Mouse (Mus musculus) forebrain, embryonic 10.5 days (tissue): ENCODE data around the gene Hrasls. TPM values are rescaled to one million over a fixed set of nuclear protein-coding genes. Genes with fewer than 3 reads are reported as not detected.

Source experiments
- DNase-seq: peaks from one replicate; pipeline ENCODE4 v3.0.0-alpha.2; 2017; ENCODE audit warnings: low spot score; ENCODE audit errors: extremely low spot score
- H3K27ac ChIP-seq: fragments of 300-500 bp; sonication (generic); 2 replicates; pipeline ENCODE4 v1.5.1; 2016; ENCODE audit warnings: mild to moderate bottlenecking
- H3K27me3 ChIP-seq: fragments of 300-500 bp; sonication (generic); 2 replicates; pipeline ENCODE4 v1.6.1; 2016; ENCODE audit warnings: mild to moderate bottlenecking; ENCODE audit not compliant: poor library complexity, severe bottlenecking
- H3K36me3 ChIP-seq: fragments of 300-500 bp; sonication (generic); replicated peaks from 2 replicates; pipeline ENCODE4 v1.6.1; 2016; ENCODE audit warnings: mild to moderate bottlenecking, moderate library complexity
- H3K4me1 ChIP-seq: fragments of 300-500 bp; sonication (generic); 2 replicates; pipeline ENCODE4 v1.6.1; 2016
- H3K4me3 ChIP-seq: fragments of 300-500 bp; sonication (generic); 2 replicates; pipeline ENCODE4 v1.5.1; 2016; ENCODE audit warnings: mild to moderate bottlenecking, moderate library complexity
- H3K9me3 ChIP-seq: fragments of 300-500 bp; sonication (generic); 2 replicates; pipeline ENCODE4 v1.6.1; 2016; ENCODE audit warnings: mild to moderate bottlenecking, moderate library complexity
- WGBS: fragments of 180-500 bp; shearing (Covaris S2); methylation state at CpG from one replicate; pipeline ENCODE4 v1.1.7; 2016; 5-methylcytosine and 5-hydroxymethylcytosine counted together
- polyA plus RNA-seq: library from polyadenylated mRNA; unstranded; fragments of >200 nt; fragmentation: Nextera tagmentation; extraction: Ambion mirVana; gene quantifications from 2 replicates; pipeline ENCODE4 v1.2.1, GENCODE M21; 2016

Gene Hrasls
- polyA plus RNA-seq, 1 experiment from 2014 or later: 1.4 TPM

GRCm38 (mm10) chr16:29208841-29209240, 654 bp upstream of the Hrasls start:
- H3K4me1 ChIP-seq: peaks cover 10% of the 10 kb centered on the region
- no peaks in the 10 kb centered on the region for H3K36me3 ChIP-seq
- 80% methylated on average over 7 of the region's 7 CpGs for WGBS
- no peak overlapping the region for H3K4me3 ChIP-seq
- no peaks in the 10 kb centered on the region for H3K9me3 ChIP-seq
- no peak for DNase-seq
- peaks cover 42% of the 10 kb centered on the region for H3K27me3 ChIP-seq
- H3K27ac ChIP-seq: no peak overlapping the region

DNA sequence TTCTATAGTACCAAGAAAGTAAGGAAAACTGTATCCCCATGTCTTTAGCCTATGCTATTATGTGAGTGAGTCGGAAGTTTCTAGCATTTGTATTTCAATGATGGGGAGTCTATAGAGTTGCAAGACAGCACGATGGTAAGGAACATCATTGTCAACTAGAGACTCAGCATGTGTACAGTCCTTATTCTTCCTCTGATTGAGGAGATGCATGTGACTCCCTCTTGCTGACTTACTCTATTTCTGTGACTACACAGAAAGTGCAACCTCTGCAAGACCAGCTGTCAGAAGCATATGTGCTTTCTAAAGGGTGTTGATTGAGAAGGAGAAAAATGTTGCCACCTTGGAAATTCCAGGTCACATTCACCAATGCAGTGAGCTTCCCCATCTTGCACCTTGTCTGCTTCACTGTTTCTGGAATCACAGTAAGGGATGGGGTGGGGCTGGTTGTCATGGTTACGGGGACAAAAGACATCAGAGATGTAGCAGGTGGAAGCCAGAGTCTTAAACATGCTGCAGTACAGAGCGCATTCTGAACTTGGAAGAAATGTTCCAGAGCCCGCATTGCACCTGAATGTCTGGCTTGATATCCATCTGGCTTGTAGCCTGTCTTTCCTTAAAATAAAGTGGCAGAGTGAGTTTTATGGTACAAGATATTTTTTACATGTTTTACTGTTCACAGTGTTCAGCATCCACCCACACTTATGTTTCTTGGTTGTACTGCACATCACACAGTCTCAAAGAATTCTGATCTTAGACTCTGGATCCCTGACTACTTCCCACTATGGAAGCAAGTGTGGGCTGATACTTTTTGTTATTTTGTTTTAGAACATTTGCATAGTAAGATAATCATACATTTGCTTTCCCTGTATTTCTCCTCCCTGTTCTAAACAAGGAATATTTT, 7.2 kb downstream of the Hrasls start:
- H3K36me3 ChIP-seq: no peaks in the 10 kb centered on the region
- H3K9me3 ChIP-seq: no peaks in the 10 kb centered on the region
- WGBS: 83% methylated on average over 5 of the region's 5 CpGs
- DNase-seq: no peak
- H3K4me1 ChIP-seq: peaks cover 5% of the 10 kb centered on the region; the same call in 1 of the 2 replicates
- H3K4me3 ChIP-seq: no peak overlapping the region
- peaks cover 2% of the 10 kb centered on the region for H3K27me3 ChIP-seq
- no peak overlapping the region for H3K27ac ChIP-seq

GRCm38 (mm10) chr16:29235951-29236350, 26.5 kb downstream of the Hrasls start:
- no peaks in the 10 kb centered on the region for H3K4me1 ChIP-seq
- H3K27me3 ChIP-seq: no peaks in the 10 kb centered on the region

DNA sequence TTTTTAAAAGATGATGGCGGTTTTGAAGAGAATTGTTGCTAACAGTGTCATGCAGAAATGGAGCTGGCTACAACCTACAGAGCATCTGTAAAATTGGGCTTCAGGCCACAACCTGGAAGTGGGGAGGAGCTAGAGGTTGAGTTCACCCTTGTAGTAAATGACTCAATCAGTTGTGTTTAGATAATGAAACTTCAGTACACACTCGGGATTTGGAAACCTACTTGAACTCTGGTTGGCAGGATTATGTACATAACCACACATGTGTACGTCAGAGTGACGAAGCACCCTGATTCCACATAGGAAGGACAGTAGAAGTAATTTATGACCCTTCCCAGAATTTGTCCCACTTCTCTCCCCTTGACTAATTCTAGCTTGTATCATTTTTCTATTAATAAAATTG, 44.8 kb downstream of the Hrasls start:
- no peak for DNase-seq
- no peak overlapping the region for H3K27ac ChIP-seq
- 91% methylated on average over 4 of the region's 4 CpGs for WGBS
- H3K27me3 ChIP-seq: no peaks in the 10 kb centered on the region
- H3K9me3 ChIP-seq: no peaks in the 10 kb centered on the region; the same call in 1 of the 2 replicates
- H3K4me1 ChIP-seq: no peaks in the 10 kb centered on the region
- no peaks in the 10 kb centered on the region for H3K36me3 ChIP-seq
- no peak overlapping the region for H3K4me3 ChIP-seq

More at GRCm38 (mm10) chr16:29235951-29236350, 26.5 kb downstream of the Hrasls start:
- Histone ChIP-seq H3K27ac (no peak overlapping the region), H3K4me3 (no peak overlapping the region), H3K9me3 (no peaks in the 10 kb centered on the region), H3K36me3 (no peaks in the 10 kb centered on the region)
- DNase-seq: no peak
- WGBS: 77% methylated on average over 5 of the region's 5 CpGs

Other genes starting within 250 kb of the Hrasls start
- not detected in 2 replicates for gene Atp13a5, start 169.0 kb downstream of the Hrasls start, polyA plus RNA-seq